Mouse (Mus musculus): ENCODE measurements at regions not wholly inside any gene's neighbourhood (a gene's known extent, or its start where the extent isn't known, plus 50 kb on each side); places are given as distances from the start of the nearest gene placed in this dataset.

DNA sequence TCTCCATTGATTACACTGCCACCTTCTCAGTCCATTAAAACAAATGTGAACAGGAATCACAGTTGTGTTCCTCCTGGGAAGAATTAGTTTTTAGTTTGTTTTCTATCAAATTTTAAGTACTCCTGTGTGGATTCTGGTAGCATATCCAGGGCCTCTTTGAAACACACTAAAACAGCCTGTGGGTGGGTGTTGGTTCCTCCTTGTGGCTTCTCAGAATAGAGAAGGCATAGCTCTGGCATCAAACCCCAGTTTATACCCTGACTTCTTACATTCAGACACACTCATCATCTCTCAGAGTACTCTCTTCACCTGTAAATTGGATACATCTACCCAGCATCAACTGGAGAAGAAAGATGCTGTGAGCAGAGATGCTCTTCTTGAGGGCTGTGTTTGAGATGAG, 265.7 kb upstream of the Irx4 start:
- TF ChIP-seq POLR2A (IDR thresholded peaks at IDR 0.05; ENCODE audit: low read depth, low read length) (no peak), CTCF (conservative IDR thresholded peaks at IDR 0.05; ENCODE audit: insufficient read depth, insufficient read length, low read depth, low read length) (no peak)
